Mouse (Mus musculus) intestine, embryonic 15.5 days (tissue): ENCODE measurements around the gene Lama4. TPM values are rescaled to one million over a fixed set of nuclear protein-coding genes. Genes with fewer than 3 reads are reported as not detected.

Experiments used
- ATAC-seq: fragments of 200-750 bp; cut with Nextera tagmentation; 2 replicates; pipeline ENCODE4 v1.8.0; 2017; ENCODE audit warnings: moderate TSS enrichment, moderate library complexity
- H3K27ac ChIP-seq: fragments of 300-500 bp; sonication (generic); 2 replicates; pipeline ENCODE4 v1.5.1; 2015; ENCODE audit warnings: mild to moderate bottlenecking, inconsistent platforms
- H3K27me3 ChIP-seq: fragments of 300-500 bp; sonication (generic); replicated peaks from 2 replicates; pipeline ENCODE4 v1.6.1; 2015; ENCODE audit warnings: inconsistent platforms
- H3K36me3 ChIP-seq: fragments of 300-500 bp; sonication (generic); 2 replicates; pipeline ENCODE4 v1.6.1; 2015; ENCODE audit warnings: inconsistent platforms
- H3K4me1 ChIP-seq: fragments of 300-500 bp; sonication (generic); replicated peaks from 2 replicates; pipeline ENCODE4 v1.6.1; 2015; ENCODE audit warnings: inconsistent platforms
- H3K4me2 ChIP-seq: fragments of 300-500 bp; sonication (generic); replicated peaks from 2 replicates; pipeline ENCODE4 v1.6.1; 2015; ENCODE audit warnings: mild to moderate bottlenecking, inconsistent platforms
- H3K4me3 ChIP-seq: fragments of 300-500 bp; sonication (generic); replicated peaks from 2 replicates; pipeline ENCODE4 v1.5.1; 2015; ENCODE audit warnings: inconsistent platforms
- H3K9ac ChIP-seq: fragments of 300-500 bp; sonication (generic); 2 replicates; pipeline ENCODE4 v1.6.1; 2015; ENCODE audit warnings: inconsistent platforms
- H3K9me3 ChIP-seq: fragments of 300-500 bp; sonication (generic); 2 replicates; pipeline ENCODE4 v1.6.1; 2016; ENCODE audit warnings: inconsistent platforms
- WGBS: fragments of 180-500 bp; shearing (Covaris S2); methylation state at CpG from one replicate; pipeline ENCODE4 v1.1.7; 2015; 5-methylcytosine and 5-hydroxymethylcytosine counted together
- polyA plus RNA-seq: library from polyadenylated mRNA; unstranded; fragments of >200 nt; fragmentation: Nextera tagmentation; extraction: Ambion mirVana; gene quantifications from 2 replicates; pipeline ENCODE4 v1.2.1, GENCODE M21; 2015

Lama4 gene
- polyA plus RNA-seq, 1 experiment from 2014 or later, result 53.8 TPM

DNA sequence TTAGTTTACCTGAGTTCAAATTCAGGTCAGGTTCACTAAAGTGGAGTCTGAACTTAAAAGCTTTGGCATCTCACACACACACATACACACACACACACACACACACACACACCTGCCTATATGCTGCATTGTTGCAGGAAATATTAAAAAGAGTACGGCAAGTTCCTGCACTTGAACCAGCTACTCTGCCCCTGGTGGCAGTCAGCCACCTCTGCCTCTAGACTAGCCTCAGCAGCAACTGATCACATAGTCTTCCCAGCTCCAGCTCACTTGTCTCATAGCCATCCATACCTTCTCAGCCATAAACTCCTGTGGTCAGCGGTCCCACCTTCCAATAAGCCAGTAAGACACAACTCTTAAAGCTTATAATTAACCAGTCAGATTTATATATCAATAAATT is 37.2 kb downstream of the Lama4 start:
- Histone ChIP-seq H3K9ac (no peak overlapping the region), H3K4me2 (no peak overlapping the region), H3K9me3 (no peaks in the 10 kb centered on the region), H3K27ac (no peak overlapping the region), H3K4me3 (no peak overlapping the region), H3K36me3 (no peaks in the 10 kb centered on the region), H3K4me1 (no peaks in the 10 kb centered on the region), H3K27me3 (no peaks in the 10 kb centered on the region)
- 76% methylated on average over 2 of the region's 2 CpGs for WGBS
- ATAC-seq, result no peak

DNA sequence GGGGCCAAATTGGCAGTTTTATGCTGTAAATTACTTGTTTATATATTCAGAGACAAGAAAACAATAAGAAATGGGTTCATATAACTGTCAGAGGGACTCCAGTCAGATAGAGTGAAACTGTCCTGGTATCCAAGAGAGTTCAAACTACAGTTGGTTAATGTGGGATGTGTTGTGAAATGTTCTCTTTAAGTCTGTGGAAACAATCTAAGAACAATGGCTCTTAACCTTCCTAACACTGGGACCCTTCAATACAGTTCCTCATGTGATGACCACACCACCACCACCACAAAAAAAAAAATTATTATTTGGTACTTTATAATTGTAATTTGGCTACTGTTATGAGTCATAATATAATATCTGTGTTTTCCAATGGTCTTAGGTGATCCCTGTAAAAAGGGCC is 38.2 kb downstream of the Lama4 start:
- Histone ChIP-seq H3K4me2 (no peak overlapping the region), H3K4me3 (no peak overlapping the region), H3K36me3 (no peaks in the 10 kb centered on the region), H3K27me3 (no peaks in the 10 kb centered on the region), H3K9ac (no peak overlapping the region), H3K9me3 (no peaks in the 10 kb centered on the region), H3K27ac (no peak overlapping the region), H3K4me1 (no peaks in the 10 kb centered on the region)
- no peak for ATAC-seq

DNA sequence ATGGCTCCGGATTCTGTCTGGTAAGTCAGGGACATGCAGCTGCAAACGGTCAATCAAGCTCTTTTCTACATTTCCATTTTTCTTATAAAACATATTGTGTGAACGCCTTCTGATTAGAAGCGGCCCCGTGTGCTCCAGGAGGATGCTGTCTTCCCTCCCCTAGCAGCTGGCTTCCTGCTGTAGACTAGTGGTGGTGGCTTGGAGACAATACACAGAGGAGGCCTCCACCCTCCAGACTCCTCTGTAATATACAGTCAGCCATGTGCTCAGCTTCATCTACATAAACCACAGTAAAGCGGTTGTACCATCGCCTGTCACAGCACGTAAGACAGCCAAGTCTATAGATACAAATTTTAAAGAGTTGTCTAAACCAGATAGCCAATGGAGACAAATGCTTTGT is 40.2 kb downstream of the Lama4 start:
- Histone ChIP-seq H3K4me1 (no peaks in the 10 kb centered on the region), H3K9ac (no peak overlapping the region), H3K4me3 (no peak overlapping the region), H3K27me3 (no peaks in the 10 kb centered on the region), H3K27ac (no peak overlapping the region), H3K36me3 (no peaks in the 10 kb centered on the region), H3K9me3 (no peaks in the 10 kb centered on the region), H3K4me2 (no peak overlapping the region)
- 67% methylated on average over 8 of the region's 8 CpGs for WGBS
- no peak for ATAC-seq

DNA sequence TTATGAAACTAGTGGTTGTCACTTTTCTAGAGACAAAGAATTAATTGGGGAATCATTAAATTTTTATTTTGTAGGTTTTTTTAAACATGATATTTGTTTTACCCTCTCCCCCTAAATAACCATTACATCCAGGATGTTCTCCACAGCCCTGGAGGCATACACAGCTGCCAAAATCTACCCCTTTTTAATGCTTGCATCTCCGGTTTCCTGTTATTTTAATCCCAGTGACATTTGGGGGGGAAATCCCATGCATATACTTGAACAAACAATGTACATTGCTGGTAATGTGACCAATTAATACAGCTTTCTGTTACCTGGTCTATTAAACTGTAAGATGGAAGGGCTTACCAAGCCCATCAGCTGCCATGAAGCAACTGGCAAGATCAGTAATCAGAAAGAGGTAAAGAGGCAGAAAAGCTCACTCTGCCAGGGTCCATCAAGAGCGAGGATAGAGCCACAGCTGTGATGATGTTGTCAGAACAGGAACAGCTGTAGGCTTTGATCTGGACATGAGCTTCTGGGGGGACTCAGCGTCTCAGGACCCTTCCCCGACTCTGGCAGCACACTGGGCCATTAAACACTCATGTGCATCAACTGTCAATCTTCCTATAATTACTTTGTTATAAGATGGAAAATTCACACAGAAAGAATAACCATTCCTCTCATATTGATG is 41.3 kb downstream of the Lama4 start:
- Histone ChIP-seq H3K9me3 (no peaks in the 10 kb centered on the region), H3K27ac (no peak overlapping the region), H3K27me3 (no peaks in the 10 kb centered on the region), H3K4me3 (no peak overlapping the region), H3K9ac (no peak overlapping the region), H3K4me1 (no peaks in the 10 kb centered on the region), H3K36me3 (no peaks in the 10 kb centered on the region), H3K4me2 (no peak overlapping the region)
- ATAC-seq, result no peak
- WGBS, result 74% methylated on average over 4 of the region's 4 CpGs

DNA sequence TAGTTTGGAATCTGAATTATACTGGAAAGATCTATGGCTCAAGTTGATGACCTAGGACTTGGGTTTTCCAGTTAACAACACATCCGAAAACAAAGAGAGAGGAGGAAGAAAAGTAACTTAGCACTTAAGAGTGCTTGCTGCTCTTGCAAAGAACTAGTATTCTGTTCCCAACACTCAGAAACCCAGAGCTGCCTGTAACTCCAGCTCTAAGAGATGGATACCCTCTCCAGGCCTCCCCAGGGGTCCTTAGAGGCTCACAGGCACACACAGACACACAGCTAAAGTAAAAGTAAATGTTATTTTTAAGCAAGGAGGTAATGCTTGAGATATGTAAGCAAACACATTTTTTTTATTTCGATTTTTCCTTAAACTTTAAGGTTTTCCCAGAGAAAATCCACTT is 49.5 kb downstream of the Lama4 start:
- Histone ChIP-seq H3K27ac (no peak overlapping the region), H3K27me3 (no peaks in the 10 kb centered on the region), H3K9me3 (no peaks in the 10 kb centered on the region), H3K4me2 (no peak overlapping the region), H3K4me1 (no peaks in the 10 kb centered on the region), H3K9ac (no peak overlapping the region), H3K36me3 (no peaks in the 10 kb centered on the region), H3K4me3 (no peak overlapping the region)
- ATAC-seq, result no peak
- WGBS, result 55% methylated on average over 2 of the region's 2 CpGs

DNA sequence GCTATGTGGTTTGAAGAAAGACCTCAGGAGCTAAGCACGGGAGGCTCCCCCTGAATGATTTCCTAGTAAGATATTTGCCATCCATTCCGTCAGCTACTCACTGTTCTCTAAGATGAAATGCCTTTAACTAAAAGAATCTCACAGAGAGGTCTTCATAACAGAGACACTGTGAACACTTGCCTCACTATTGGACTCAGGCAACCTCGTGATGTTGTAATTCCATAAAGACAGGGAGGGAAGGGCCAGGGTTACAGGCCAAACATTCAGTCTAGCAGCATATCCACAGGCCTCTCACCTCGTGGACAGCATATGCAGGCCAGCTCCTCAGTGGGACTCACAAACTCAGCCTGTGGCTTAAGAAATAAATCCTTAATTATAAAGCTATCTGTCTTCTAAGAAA is 52.7 kb downstream of the Lama4 start:
- no peak for ATAC-seq
- WGBS, result 66% methylated on average over 4 of the region's 4 CpGs
- Histone ChIP-seq H3K4me3 (no peak overlapping the region), H3K4me2 (no peak overlapping the region), H3K9ac (no peak overlapping the region), H3K27me3 (no peaks in the 10 kb centered on the region), H3K4me1 (no peaks in the 10 kb centered on the region), H3K9me3 (no peaks in the 10 kb centered on the region), H3K36me3 (no peaks in the 10 kb centered on the region), H3K27ac (no peak overlapping the region)

DNA sequence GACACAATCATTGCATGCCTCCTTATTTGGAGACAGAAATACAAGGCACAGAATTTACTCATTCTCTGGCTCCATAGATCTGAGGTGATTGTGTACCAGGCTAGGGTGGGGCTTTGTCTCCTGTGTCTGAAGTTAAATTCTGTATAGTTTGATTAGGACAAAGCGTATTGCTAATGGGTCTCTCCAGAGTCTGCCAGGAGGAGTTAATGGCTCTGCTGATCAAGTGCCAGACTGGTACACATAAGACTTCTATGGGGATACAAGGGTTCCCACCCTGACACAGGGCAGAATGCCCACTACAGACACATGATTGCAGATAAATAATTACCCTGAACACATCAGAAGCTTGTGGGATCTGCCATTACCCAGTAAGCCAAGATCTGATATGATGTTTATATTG is 53.3 kb downstream of the Lama4 start:
- no peak overlapping the region for H3K4me2 ChIP-seq
- WGBS, result 75% methylated on average over 1 of the region's 1 CpGs
- no peak for ATAC-seq
- H3K36me3 ChIP-seq, result no peaks in the 10 kb centered on the region
- H3K27me3 ChIP-seq, result no peaks in the 10 kb centered on the region
- no peaks in the 10 kb centered on the region for H3K9me3 ChIP-seq
- H3K9ac ChIP-seq, result no peak overlapping the region
- no peaks in the 10 kb centered on the region for H3K4me1 ChIP-seq
- no peak overlapping the region for H3K4me3 ChIP-seq
- no peak overlapping the region for H3K27ac ChIP-seq

DNA sequence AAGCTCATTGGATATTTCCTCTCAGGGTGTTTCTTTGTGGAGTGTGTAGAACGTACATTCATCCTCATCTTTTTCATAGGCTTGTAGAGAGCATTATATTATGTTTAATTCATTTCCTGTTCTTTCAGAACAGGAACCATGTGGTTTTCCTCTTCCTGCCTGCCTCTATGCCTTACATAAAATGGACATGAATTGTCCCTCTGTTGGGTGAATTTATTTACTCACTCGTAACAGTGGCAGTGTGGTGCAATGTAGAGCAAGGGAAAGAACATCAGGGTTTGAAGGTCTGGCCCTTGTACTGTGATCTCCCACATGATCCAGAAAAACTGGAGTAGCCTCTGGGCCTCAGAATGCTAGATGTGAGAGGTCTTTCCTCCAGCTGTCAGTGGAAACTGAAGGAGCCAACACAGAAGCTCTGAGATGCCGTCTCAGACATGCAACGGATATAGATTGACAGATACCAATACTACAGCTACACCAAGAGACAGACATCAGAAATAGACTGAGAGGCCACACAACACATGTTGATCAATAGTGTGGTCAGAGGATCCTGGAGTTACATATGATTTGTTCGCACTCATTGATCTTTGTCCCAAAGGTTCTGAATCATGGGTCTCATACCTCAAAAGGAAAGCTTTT is 58.4 kb downstream of the Lama4 start:
- Histone ChIP-seq H3K4me1 (no peaks in the 10 kb centered on the region), H3K4me2 (no peak overlapping the region), H3K36me3 (no peaks in the 10 kb centered on the region), H3K9ac (no peak overlapping the region), H3K9me3 (no peaks in the 10 kb centered on the region), H3K27me3 (no peaks in the 10 kb centered on the region), H3K27ac (no peak overlapping the region), H3K4me3 (no peak overlapping the region)
- WGBS, result 86% methylated on average over 5 of the region's 5 CpGs
- ATAC-seq, result no peak

DNA sequence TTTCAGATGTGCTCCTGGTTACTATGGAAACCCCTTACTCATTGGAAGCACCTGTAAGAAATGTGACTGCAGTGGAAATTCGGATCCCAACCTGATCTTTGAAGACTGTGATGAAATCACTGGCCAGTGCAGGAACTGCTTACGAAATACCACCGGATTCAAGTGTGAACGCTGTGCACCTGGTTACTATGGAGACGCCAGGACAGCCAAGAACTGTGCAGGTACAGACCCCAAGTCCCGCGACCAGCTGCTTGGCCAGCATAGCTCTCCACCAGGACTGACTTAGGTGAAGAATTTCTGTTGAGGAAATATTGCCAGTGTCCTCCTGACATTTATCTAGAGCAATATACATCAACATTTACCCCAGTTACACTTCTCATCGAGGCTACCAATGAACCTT is 61.2 kb downstream of the Lama4 start:
- no peak for ATAC-seq
- Histone ChIP-seq H3K27me3 (no peaks in the 10 kb centered on the region), H3K36me3 (no peaks in the 10 kb centered on the region), H3K9ac (no peak overlapping the region), H3K27ac (no peak overlapping the region), H3K4me3 (no peak overlapping the region), H3K9me3 (no peaks in the 10 kb centered on the region), H3K4me2 (no peak overlapping the region), H3K4me1 (no peaks in the 10 kb centered on the region)
- 80% methylated on average over 8 of the region's 8 CpGs for WGBS

DNA sequence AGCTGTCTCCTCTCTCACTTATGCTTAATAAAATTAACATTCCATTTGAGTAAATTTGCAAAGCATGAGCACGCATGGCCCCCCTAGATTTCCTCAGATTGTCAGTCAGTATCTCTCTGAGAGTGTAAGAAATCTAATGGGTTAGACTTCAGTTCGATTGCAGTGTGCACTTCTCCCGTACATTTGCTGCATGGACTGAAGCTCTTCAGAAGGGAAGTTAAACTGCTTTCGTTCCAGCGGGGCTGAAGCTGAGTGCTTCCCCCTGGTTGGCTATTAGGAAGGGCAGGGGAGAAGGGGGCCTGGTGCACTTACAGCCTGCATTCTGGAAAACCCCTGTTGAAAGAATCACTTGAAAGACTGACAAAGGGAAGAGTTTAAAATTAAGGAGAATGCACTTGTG is 61.7 kb downstream of the Lama4 start:
- H3K4me2 ChIP-seq, result no peak overlapping the region
- ATAC-seq, result no peak
- no peaks in the 10 kb centered on the region for H3K36me3 ChIP-seq
- H3K9ac ChIP-seq, result no peak overlapping the region
- H3K27ac ChIP-seq, result no peak overlapping the region
- 71% methylated on average over 5 of the region's 5 CpGs for WGBS
- no peaks in the 10 kb centered on the region for H3K27me3 ChIP-seq
- no peak overlapping the region for H3K4me3 ChIP-seq
- H3K9me3 ChIP-seq, result no peaks in the 10 kb centered on the region
- H3K4me1 ChIP-seq, result no peaks in the 10 kb centered on the region

DNA sequence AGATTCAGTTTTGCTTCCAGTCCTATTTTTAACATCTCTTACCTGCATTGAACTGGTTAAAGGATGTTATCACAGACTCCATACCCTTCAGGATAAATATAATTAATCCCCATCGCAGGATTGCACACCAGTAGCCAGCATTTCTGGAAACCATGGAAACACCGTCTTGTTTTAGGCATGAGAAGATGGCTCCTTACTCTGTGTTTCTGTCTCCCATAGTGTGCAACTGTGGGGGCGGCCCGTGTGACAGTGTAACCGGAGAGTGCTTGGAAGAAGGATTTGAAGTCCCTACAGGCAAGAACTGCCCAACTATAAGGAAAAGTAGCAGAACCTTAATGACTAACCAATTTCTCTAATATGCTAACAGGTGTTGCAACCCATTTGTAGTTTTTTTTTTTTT is 63.1 kb downstream of the Lama4 start:
- WGBS, result 70% methylated on average over 5 of the region's 5 CpGs
- Histone ChIP-seq H3K4me3 (no peak overlapping the region), H3K4me2 (no peak overlapping the region), H3K36me3 (no peaks in the 10 kb centered on the region), H3K9ac (no peak overlapping the region), H3K27ac (no peak overlapping the region), H3K4me1 (no peaks in the 10 kb centered on the region), H3K9me3 (no peaks in the 10 kb centered on the region), H3K27me3 (no peaks in the 10 kb centered on the region)
- no peak for ATAC-seq

DNA sequence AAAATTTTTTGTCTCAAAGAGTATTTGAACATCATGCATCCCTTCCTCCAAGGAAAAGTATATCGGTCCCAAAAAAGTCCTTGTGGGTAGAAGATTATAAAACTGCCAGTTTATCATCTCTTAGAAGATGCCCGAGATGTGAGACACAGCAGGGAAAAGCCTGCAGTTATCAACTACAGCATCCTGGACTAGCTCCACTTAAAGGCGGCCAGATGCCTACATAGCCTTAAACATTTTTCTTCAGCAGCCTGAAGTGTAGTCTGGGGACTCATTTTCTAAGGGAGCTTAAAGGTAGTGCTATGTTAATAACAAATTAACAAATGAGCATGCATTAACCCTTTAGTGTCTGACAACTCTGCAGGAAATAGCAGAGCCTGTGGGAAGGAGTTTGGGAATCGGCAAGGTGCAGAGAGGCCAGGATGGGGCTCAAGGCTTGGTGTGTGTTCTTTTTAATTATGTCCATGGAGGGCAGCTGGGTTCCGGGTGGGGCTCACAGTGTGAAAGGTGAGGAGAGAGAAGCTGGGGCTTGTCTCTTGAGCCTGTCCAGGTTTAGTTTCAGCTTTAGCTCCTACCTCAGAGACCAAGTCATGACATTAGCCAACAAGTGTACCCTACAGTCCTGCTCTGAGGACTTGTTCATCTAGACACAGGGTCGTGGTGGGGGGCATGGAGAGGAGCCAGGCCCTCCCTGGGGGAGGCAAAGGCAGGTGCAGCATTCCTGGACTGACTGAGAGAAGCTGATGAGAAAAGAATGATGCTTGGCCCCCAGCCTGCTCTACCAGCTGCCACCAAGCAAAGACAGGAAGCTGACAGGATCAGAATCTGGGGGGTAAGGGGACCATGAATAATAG is 64.2 kb downstream of the Lama4 start:
- Histone ChIP-seq H3K4me2 (no peak overlapping the region), H3K4me3 (no peak overlapping the region), H3K36me3 (no peaks in the 10 kb centered on the region), H3K27me3 (no peaks in the 10 kb centered on the region), H3K4me1 (no peaks in the 10 kb centered on the region), H3K9me3 (no peaks in the 10 kb centered on the region), H3K27ac (no peak overlapping the region), H3K9ac (no peak overlapping the region)
- ATAC-seq, result no peak
- 80% methylated on average over 6 of the region's 6 CpGs for WGBS
